Mouse (Mus musculus) kidney, adult 2 months (tissue): ENCODE data around the gene Larp1. TPM values are rescaled to one million over a fixed set of nuclear protein-coding genes. Genes with fewer than 3 reads are reported as not detected.
"Not testable (repeated sequence)": the region's sequence is repeated elsewhere in the genome, so short reads cannot be mapped to it uniquely, and the experiment has no call there.

Experiments used
- DNase-seq: peaks from one replicate; pipeline ENCODE4 v3.0.0; 2021
- H3K27ac ChIP-seq: fragments of 200-500 bp; 2 replicates; pipeline ENCODE4 v1.5.1; 2012; ENCODE audit warnings: low read depth, low read length, control low read depth, inconsistent platforms; ENCODE audit not compliant: insufficient read depth
- H3K27me3 ChIP-seq: fragments of 200-500 bp; replicated peaks from 2 replicates; pipeline ENCODE4 v1.6.1; 2012; ENCODE audit warnings: mild to moderate bottlenecking, moderate library complexity, low read length, inconsistent platforms; ENCODE audit not compliant: control insufficient read depth, insufficient read depth
- H3K36me3 ChIP-seq: fragments of 200-500 bp; 2 replicates; pipeline ENCODE4 v1.6.1; 2012; ENCODE audit warnings: mild to moderate bottlenecking, moderate library complexity, low read length, inconsistent platforms; ENCODE audit not compliant: control insufficient read depth, insufficient read depth
- H3K4me1 ChIP-seq: fragments of 200-500 bp; 2 replicates; pipeline ENCODE4 v1.6.1; 2011; ENCODE audit warnings: low read length; ENCODE audit not compliant: control insufficient read depth, insufficient read depth
- H3K4me3 ChIP-seq: fragments of 200-500 bp; 2 replicates; pipeline ENCODE4 v1.5.1; 2011; ENCODE audit warnings: mild to moderate bottlenecking, low read depth, low read length, control low read depth; ENCODE audit not compliant: insufficient read depth
- CTCF ChIP-seq: fragments of 200-500 bp; conservative IDR thresholded peaks from 2 replicates; pipeline ENCODE4 v1.5.1; 2011; ENCODE audit warnings: low read depth, mild to moderate bottlenecking, control low read depth, low read length, moderate library complexity, mixed read lengths; ENCODE audit not compliant: insufficient read depth, insufficient read length
- POLR2A ChIP-seq: fragments of 200-500 bp; IDR thresholded peaks from one replicate; pipeline ENCODE4 v1.6.1; 2011; ENCODE audit warnings: low read depth, low read length, control low read depth
- WGBS: fragments of 180-500 bp; shearing (Covaris S2); methylation state at CpG from one replicate; pipeline ENCODE4 v1.1.7; 2018; 5-methylcytosine and 5-hydroxymethylcytosine counted together
- polyA plus RNA-seq: library from polyadenylated mRNA; depleted of rRNA; stranded (reverse); fragments of >200 nt; gene quantifications from 2 replicates; pipeline ENCODE4 v1.2.3, GENCODE M21; 2012

Gene Larp1
- polyA plus RNA-seq, 1 experiment, result 36.8 TPM

- Histone ChIP-seq H3K36me3 (no peaks in the 10 kb centered on the region), H3K4me3 (peak overlapping the region; percentile 65), H3K4me1 (0 out of 2 replicates have a peak, but pooled peaks cover 4% of the 10 kb centered on the region), H3K27me3 (no peaks in the 10 kb centered on the region), H3K27ac (no peak overlapping the region)
- TF ChIP-seq POLR2A (no peak), CTCF (no peak)
- DNase-seq, result no peak
- WGBS, result 61% methylated on average over 20 of the region's 20 CpGs
These were observed 88.2 kb downstream of the Larp1 start for GRCm38 (mm10) chr11:58096821-58097620.

GRCm38 (mm10) chr11:58097621-58098365 lies 88.9 kb downstream of the Larp1 start:
- 3% methylated on average over 34 of the region's 38 CpGs for WGBS

GRCm38 (mm10) chr11:58098366-58098720 lies 89.5 kb downstream of the Larp1 start:
- not testable (repeated sequence) for H3K27ac ChIP-seq, H3K36me3 ChIP-seq, H3K27me3 ChIP-seq, H3K4me3 ChIP-seq, H3K4me1 ChIP-seq
- 73% methylated on average over 5 of the region's 5 CpGs for WGBS
- peak; percentile 25 for DNase-seq
- TF ChIP-seq CTCF, result peak; percentile 31; the same call in 1 of the 2 replicates

More at GRCm38 (mm10) chr11:58097621-58098365, 88.9 kb downstream of the Larp1 start:
- Histone ChIP-seq H3K27ac (no peak overlapping the region), H3K4me1 (no peaks in the 10 kb centered on the region), H3K27me3 (no peaks in the 10 kb centered on the region), H3K4me3 (peak overlapping the region; percentile 65), H3K36me3 (no peaks in the 10 kb centered on the region)
- peak; percentile 22 for DNase-seq
- TF ChIP-seq POLR2A (no peak), CTCF (no peak)

- no peaks in the 10 kb centered on the region for H3K36me3 ChIP-seq
- peaks cover 5% of the 10 kb centered on the region; the same call in 1 of the 2 replicates for H3K4me1 ChIP-seq
- TF ChIP-seq POLR2A (no peak), CTCF (no peak)
- no peak overlapping the region for H3K27ac ChIP-seq
- H3K27me3 ChIP-seq, result no peaks in the 10 kb centered on the region
- no peak for DNase-seq
- WGBS, result 90% methylated on average over 2 of the region's 2 CpGs
- no peak overlapping the region for H3K4me3 ChIP-seq
These were observed 91.1 kb downstream of the Larp1 start for GRCm38 (mm10) chr11:58100006-58100405.

GRCm38 (mm10) chr11:58101194-58101720 lies 92.4 kb downstream of the Larp1 start:
- 82% methylated on average over 4 of the region's 4 CpGs for WGBS
- no peak overlapping the region for H3K27ac ChIP-seq
- TF ChIP-seq POLR2A (no peak), CTCF (no peak)

GRCm38 (mm10) chr11:58102146-58102545 lies 93.3 kb downstream of the Larp1 start:
- TF ChIP-seq CTCF (no peak), POLR2A (no peak)
- DNase-seq, result no peak
- no peak overlapping the region for H3K4me3 ChIP-seq
- no peak overlapping the region for H3K27ac ChIP-seq
- H3K27me3 ChIP-seq, result no peaks in the 10 kb centered on the region
- 74% methylated on average over 3 of the region's 3 CpGs for WGBS
- no peaks in the 10 kb centered on the region for H3K36me3 ChIP-seq
- H3K4me1 ChIP-seq, result peaks cover 5% of the 10 kb centered on the region; the same call in 1 of the 2 replicates

More at GRCm38 (mm10) chr11:58101194-58101720, 92.4 kb downstream of the Larp1 start:
- Histone ChIP-seq H3K4me3 (no peak overlapping the region), H3K36me3 (no peaks in the 10 kb centered on the region), H3K4me1 (peaks cover 5% of the 10 kb centered on the region; the same call in 1 of the 2 replicates), H3K27me3 (no peaks in the 10 kb centered on the region)
- no peak for DNase-seq
